Mouse (Mus musculus) liver, postnatal 0 days (tissue): ENCODE results near the gene Atp5d. TPM values are rescaled to one million over a fixed set of nuclear protein-coding genes. Genes with fewer than 3 reads are reported as not detected.

Source experiments
- ATAC-seq: fragments of 200-750 bp; cut with Nextera tagmentation; 2 replicates; pipeline ENCODE4 v1.8.0; 2017; ENCODE audit warnings: mild to moderate bottlenecking, moderate library complexity
- DNase-seq: peaks from one replicate; pipeline ENCODE4 v3.0.0-alpha.2; 2016
- H3K27ac ChIP-seq: fragments of 300-500 bp; sonication (generic); 2 replicates; pipeline ENCODE4 v1.5.1; 2014; ENCODE audit warnings: antibody characterized with exemption, moderate library complexity, mild to moderate bottlenecking, low read depth
- H3K27me3 ChIP-seq: fragments of 300-500 bp; sonication (generic); 2 replicates; pipeline ENCODE4 v1.6.1; 2014; ENCODE audit warnings: low read length, control low read depth, mixed read lengths; ENCODE audit not compliant: insufficient read depth
- H3K36me3 ChIP-seq: fragments of 300-500 bp; sonication (generic); replicated peaks from 2 replicates; pipeline ENCODE4 v1.6.1; 2014; ENCODE audit warnings: mild to moderate bottlenecking, control low read depth, low read length, moderate library complexity, mixed read lengths; ENCODE audit not compliant: insufficient read depth
- H3K4me1 ChIP-seq: fragments of 300-500 bp; sonication (generic); 2 replicates; pipeline ENCODE4 v1.6.1; 2014; ENCODE audit warnings: antibody characterized with exemption, mild to moderate bottlenecking, control low read depth; ENCODE audit not compliant: insufficient read depth
- H3K4me2 ChIP-seq: fragments of 300-500 bp; sonication (generic); 2 replicates; pipeline ENCODE4 v1.6.1; 2014; ENCODE audit warnings: low read depth, mild to moderate bottlenecking, low read length, moderate library complexity, mixed read lengths
- H3K4me3 ChIP-seq: fragments of 300-500 bp; sonication (generic); 2 replicates; pipeline ENCODE4 v1.5.1; 2014; ENCODE audit warnings: low read depth, low read length
- H3K9ac ChIP-seq: fragments of 300-500 bp; sonication (generic); replicated peaks from 2 replicates; pipeline ENCODE4 v1.6.1; 2014; ENCODE audit warnings: mild to moderate bottlenecking, moderate library complexity
- H3K9me3 ChIP-seq: fragments of 300-500 bp; sonication (generic); 2 replicates; pipeline ENCODE4 v1.6.1; 2016; ENCODE audit warnings: mild to moderate bottlenecking, control low read depth, low read length, mixed read lengths
- CTCF ChIP-seq: sonication (generic); IDR thresholded peaks from 2 replicates; pipeline ENCODE4 v1.5.1; 2016; ENCODE audit warnings: antibody characterized with exemption, low read depth
- EP300 ChIP-seq: IDR thresholded peaks from 2 replicates; pipeline ENCODE4 v1.6.1; 2016; ENCODE audit warnings: antibody characterized with exemption, low read depth, mild to moderate bottlenecking
- WGBS: fragments of 180-500 bp; shearing (Covaris S2); extraction: QIAGEN DNeasy Blood & Tissue Kit; methylation state at CpG from one replicate; pipeline ENCODE4 v1.1.7; 2014; ENCODE audit not compliant: insufficient replicate concordance; 5-methylcytosine and 5-hydroxymethylcytosine counted together
- polyA plus RNA-seq: library from polyadenylated mRNA; unstranded; fragments of >200 nt; fragmentation: Nextera tagmentation; extraction: Ambion mirVana; gene quantifications from 2 replicates; pipeline ENCODE4 v1.2.1, GENCODE M21; 2015

The Atp5d gene
- polyA plus RNA-seq, 1 experiment from 2014 or later, result 576 TPM

DNA sequence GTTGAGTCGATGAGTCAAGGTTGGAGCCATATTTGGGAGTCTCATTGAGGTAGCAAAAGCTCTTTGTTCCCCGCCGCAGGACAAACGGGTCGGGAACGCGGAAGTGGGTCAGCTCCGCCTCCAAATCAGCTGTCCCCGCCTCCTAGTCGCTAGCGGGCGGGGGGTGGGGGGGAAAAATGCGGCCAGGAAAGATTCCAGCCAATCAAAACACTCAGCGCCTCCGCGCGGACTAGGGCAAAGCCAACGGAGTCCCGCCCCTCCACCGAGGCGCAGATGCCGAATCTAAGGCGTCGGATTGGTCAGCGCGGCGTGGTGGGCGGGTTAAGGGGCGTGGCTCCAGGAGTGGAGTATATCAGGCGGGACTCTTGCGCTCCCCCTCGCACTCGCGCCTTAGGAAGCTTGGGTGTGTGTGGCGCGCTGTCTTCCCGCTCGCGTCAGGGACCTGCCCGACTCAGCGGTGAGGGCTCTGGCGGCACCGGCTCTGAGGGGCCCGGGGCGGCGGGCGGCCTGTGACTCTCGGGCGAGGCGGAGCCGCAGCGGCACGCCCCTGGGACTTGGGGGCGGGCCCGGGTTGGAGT, 29.1 kb downstream of the Atp5d start:
- Histone ChIP-seq H3K27me3 (no peaks in the 10 kb centered on the region), H3K4me2 (peak overlapping the region; percentile 81), H3K9ac (peak overlapping the region; percentile 96), H3K4me3 (peak overlapping the region; percentile 71), H3K36me3 (peaks cover 25% of the 10 kb centered on the region), H3K9me3 (no peaks in the 10 kb centered on the region), H3K27ac (peak overlapping the region; percentile 99), H3K4me1 (peaks cover 60% of the 10 kb centered on the region)
- WGBS, result 2% methylated on average over 49 of the region's 55 CpGs
- TF ChIP-seq CTCF (no peak), EP300 (no peak)
- peak; percentile 87 for ATAC-seq
- DNase-seq, result peak; percentile 99

DNA sequence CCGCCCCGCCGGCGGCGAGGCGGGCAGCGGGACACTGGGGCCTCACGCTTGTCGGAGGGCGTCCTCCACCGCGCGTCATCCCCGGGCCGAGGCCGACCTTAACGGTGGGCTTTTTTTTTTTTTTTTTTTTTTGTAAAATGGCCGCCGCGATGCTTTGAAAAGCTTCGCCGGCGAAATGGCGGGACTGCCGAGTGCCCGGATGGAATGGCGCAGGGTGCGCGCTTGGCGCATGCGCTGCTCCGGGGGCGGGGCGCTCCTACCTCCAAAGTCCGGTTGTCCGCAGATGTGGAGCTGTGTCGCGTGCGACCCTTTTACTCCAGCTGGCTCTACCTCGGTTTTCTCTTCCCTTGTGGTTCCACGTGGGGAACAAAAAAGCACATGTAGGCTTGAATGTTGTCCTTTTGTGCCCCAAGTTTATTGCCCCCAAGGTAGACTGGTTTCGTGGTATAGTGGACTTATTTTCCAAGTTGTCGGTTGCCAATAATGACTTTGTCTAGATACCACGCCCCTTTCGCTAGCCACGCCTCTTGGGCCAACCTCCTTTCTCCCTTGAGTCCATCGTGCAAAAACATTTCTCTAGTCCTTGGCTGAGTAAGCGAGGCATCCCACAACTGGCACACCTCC, 29.7 kb downstream of the Atp5d start:
- DNase-seq, result peak; percentile 96
- Histone ChIP-seq H3K4me1 (peaks cover 56% of the 10 kb centered on the region), H3K4me2 (peak overlapping the region; percentile 81), H3K9me3 (no peaks in the 10 kb centered on the region), H3K27me3 (no peaks in the 10 kb centered on the region), H3K27ac (peak overlapping the region; percentile 99), H3K4me3 (peak overlapping the region; percentile 71), H3K9ac (peak overlapping the region; percentile 96), H3K36me3 (peaks cover 25% of the 10 kb centered on the region)
- under 1% methylated on average over 39 of the region's 48 CpGs for WGBS
- TF ChIP-seq EP300 (peak; percentile 9; the same call in 1 of the 2 replicates), CTCF (no peak)
- ATAC-seq, result peak; percentile 67

DNA sequence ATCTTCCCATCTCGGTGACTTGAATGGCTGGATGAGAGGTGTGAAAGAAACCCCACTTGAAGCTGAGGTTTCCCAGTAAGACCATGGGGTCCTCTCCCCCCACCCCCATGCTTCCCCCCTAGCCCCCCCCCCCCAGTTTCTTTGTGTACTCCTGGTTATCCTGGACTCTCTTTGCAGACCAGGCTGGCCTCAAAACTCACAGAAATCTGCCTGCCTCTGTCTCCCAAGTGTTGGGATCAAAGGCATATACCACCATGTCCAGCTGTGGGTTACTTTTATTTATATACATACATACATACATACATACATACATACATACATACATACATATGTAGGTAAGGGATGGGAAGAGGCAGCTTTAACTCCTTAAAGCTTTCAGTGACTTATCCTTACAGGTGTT, 30.6 kb downstream of the Atp5d start:
- H3K4me3 ChIP-seq, result peak overlapping the region; percentile 71
- peak overlapping the region; percentile 96; the same call in 1 of the 2 replicates for H3K9ac ChIP-seq

DNA sequence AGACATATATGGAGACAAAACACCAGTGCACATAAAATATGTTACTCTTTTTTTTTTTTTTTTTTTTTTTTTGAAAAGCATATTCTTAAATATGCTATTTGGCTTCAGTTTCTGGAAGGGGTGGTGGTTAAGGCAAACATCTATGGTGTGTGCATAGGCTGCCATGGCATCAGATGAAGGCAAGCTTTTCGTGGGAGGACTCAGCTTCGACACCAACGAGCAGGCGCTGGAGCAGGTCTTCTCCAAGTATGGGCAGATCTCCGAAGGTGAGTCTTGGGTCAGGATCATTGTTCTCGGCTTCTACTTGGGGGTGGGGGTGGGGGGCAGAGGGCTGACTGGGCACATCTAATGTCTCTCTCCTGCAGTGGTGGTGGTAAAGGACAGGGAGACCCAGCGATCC, 31.2 kb downstream of the Atp5d start:
- no peak for TF ChIP-seq EP300
- no peak for TF ChIP-seq CTCF
- H3K27me3 ChIP-seq, result no peaks in the 10 kb centered on the region
- H3K4me1 ChIP-seq, result peaks cover 47% of the 10 kb centered on the region
- H3K9ac ChIP-seq, result no peak overlapping the region
- DNase-seq, result no peak
- WGBS, result 89% methylated on average over 7 of the region's 7 CpGs
- H3K27ac ChIP-seq, result no peak overlapping the region
- no peaks in the 10 kb centered on the region for H3K9me3 ChIP-seq
- H3K4me3 ChIP-seq, result no peak overlapping the region
- peaks cover 25% of the 10 kb centered on the region for H3K36me3 ChIP-seq
- no peak overlapping the region for H3K4me2 ChIP-seq
- no peak for ATAC-seq

More for the DNA sequence above, 30.6 kb downstream of the Atp5d start:
- H3K4me2 ChIP-seq, result peak overlapping the region; percentile 81
- H3K27me3 ChIP-seq, result no peaks in the 10 kb centered on the region
- H3K4me1 ChIP-seq, result peaks cover 53% of the 10 kb centered on the region
- WGBS, result 65% methylated on average over 1 of the region's 1 CpGs
- peak overlapping the region; percentile 99 for H3K27ac ChIP-seq
- TF ChIP-seq EP300 (no peak), CTCF (no peak)
- no peaks in the 10 kb centered on the region for H3K9me3 ChIP-seq
- no peak for ATAC-seq
- peaks cover 25% of the 10 kb centered on the region for H3K36me3 ChIP-seq
- DNase-seq, result no peak

DNA sequence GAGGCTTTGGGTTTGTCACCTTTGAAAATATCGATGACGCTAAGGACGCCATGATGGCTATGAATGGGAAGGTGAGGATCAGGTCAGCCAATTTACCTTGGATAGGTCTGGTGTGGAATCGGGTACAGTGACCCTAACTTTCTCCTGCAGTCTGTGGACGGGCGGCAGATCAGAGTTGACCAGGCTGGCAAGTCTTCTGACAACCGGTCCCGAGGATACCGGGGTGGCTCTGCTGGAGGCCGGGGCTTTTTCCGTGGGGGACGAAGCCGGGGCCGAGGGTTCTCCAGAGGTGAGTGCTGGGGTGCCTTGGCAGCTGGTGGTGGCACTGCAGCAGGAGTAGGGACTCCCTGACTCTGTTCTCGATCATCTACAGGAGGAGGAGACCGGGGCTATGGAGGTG, 31.6 kb downstream of the Atp5d start:
- peaks cover 45% of the 10 kb centered on the region for H3K4me1 ChIP-seq
- TF ChIP-seq CTCF, result no peak
- no peak for TF ChIP-seq EP300
- no peak for DNase-seq
- peaks cover 25% of the 10 kb centered on the region for H3K36me3 ChIP-seq
- H3K4me2 ChIP-seq, result no peak overlapping the region
- no peak overlapping the region for H3K9ac ChIP-seq
- no peaks in the 10 kb centered on the region for H3K9me3 ChIP-seq
- H3K4me3 ChIP-seq, result no peak overlapping the region
- H3K27me3 ChIP-seq, result no peaks in the 10 kb centered on the region
- no peak overlapping the region for H3K27ac ChIP-seq
- 89% methylated on average over 16 of the region's 16 CpGs for WGBS
- no peak for ATAC-seq

DNA sequence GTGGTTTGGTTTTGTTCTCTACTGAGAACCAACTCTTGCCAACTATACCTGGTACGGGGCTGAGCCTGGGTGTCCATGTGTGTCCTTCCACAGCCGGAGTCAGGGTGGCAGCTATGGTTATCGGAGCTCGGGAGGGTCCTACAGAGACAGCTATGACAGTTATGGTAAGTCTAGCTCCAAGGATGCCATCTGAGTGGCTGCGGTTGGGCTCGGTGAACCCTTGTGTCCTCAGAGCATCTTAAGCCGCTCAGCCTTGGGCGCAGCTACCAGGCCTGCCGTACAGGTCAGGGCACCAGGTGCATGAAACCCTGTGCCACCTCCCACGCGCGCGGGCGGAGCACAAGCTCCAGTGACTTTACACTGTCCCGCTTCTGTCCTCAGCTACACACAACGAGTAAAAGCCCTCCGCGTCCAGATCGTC, 32.2 kb downstream of the Atp5d start:
- DNase-seq (no peak), ATAC-seq (no peak)
- H3K9ac ChIP-seq, result no peak overlapping the region
- no peak overlapping the region for H3K4me3 ChIP-seq
- TF ChIP-seq EP300, result no peak
- no peak for TF ChIP-seq CTCF
- no peaks in the 10 kb centered on the region for H3K27me3 ChIP-seq
- no peaks in the 10 kb centered on the region for H3K9me3 ChIP-seq
- no peak overlapping the region for H3K4me2 ChIP-seq
- H3K36me3 ChIP-seq, result peaks cover 25% of the 10 kb centered on the region
- WGBS, result 96% methylated on average over 19 of the region's 19 CpGs
- peaks cover 40% of the 10 kb centered on the region for H3K4me1 ChIP-seq
- no peak overlapping the region for H3K27ac ChIP-seq
